Mouse (Mus musculus): ENCODE data around the gene Uri1.

Uri1 gene

GRCm38 (mm10) chr7:37918926-37919325 lies 104.4 kb downstream of the Uri1 start:
- DNase-seq (ENCODE audit: low read depth, low spot score): no peak

GRCm38 (mm10) chr7:37916762-37917439 lies 106.5 kb downstream of the Uri1 start:
- DNase-seq (ENCODE audit: low read depth, low spot score): no peak

DNA sequence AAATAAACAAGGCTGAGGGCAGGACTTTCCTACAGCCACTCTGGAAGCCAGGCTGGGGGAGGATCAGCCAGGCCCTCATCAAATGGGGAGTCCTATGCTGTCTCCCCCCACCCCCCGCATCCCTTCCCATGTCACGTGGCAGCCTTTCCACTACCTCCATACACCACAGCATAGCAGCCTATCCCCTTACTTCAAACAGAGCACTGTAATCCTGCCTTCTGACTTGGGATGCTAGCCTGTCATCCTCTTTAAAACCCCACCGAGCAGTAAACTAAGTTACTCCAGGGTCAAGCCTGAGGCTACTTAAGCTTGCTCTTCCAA lies 111.6 kb downstream of the Uri1 start:
- DNase-seq (ENCODE audit: low read depth, low spot score): no peak

GRCm38 (mm10) chr7:37911114-37911801 lies 112.1 kb downstream of the Uri1 start:
- no peak for DNase-seq (ENCODE audit: low read depth, low spot score)

DNA sequence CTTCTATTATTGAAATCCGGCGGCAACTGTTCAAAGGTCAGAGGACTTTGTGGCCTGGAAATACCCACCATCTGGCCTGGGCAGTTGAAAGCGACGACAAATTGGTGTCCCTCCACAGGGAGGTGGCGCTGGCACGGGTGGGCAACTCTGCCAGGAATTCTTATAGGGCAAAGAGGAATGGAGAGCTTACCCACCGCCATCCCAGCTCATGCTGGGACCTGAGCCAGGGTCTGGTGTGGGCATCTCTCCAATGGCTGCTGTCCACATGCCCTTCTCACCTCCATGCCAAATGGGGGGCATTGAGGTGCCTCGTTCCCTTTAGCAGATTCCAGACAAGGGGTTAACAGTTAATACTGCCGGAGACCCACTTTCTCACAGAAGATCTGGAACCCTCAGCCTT lies 113.2 kb downstream of the Uri1 start:
- no peak for DNase-seq (ENCODE audit: low read depth, low spot score)
